Mouse (Mus musculus): ENCODE results near the gene Clstn3. TPM values are rescaled to one million over a fixed set of nuclear protein-coding genes. Genes with fewer than 3 reads are reported as not detected.
"Not testable (repeated sequence)": the region's sequence is repeated elsewhere in the genome, so short reads cannot be mapped to it uniquely, and the experiment has no call there.

Clstn3 gene
- polyA plus RNA-seq, 1 experiment from 2014 or later: 5.4 TPM

GRCm38 (mm10) chr6:124433688-124434324 is 30.8 kb downstream of the Clstn3 start:
- Histone ChIP-seq H3K9me3 (replicated peaks) (no peaks in the 10 kb centered on the region), H3K4me3 (no peak overlapping the region), H3K36me3 (no peaks in the 10 kb centered on the region), H3K27me3 (ENCODE audit: low read depth, poor library complexity, severe bottlenecking) (no peaks in the 10 kb centered on the region), H3K4me1 (peaks cover 7% of the 10 kb centered on the region; the same call in 1 of the 2 replicates), H3K27ac (no peak overlapping the region)
- WGBS: 95% methylated on average over 8 of the region's 8 CpGs
- no peak for DNase-seq (ENCODE audit: low spot score)

GRCm38 (mm10) chr6:124430784-124431495 is 33.7 kb downstream of the Clstn3 start:
- no peaks in the 10 kb centered on the region for H3K36me3 ChIP-seq
- no peaks in the 10 kb centered on the region for H3K27me3 ChIP-seq (ENCODE audit: low read depth, poor library complexity, severe bottlenecking)
- 45% methylated on average over 8 of the region's 8 CpGs for WGBS
- peaks cover 7% of the 10 kb centered on the region; the same call in 1 of the 2 replicates for H3K4me1 ChIP-seq
- DNase-seq (ENCODE audit: low spot score): no peak
- no peaks in the 10 kb centered on the region for H3K9me3 ChIP-seq (replicated peaks)
- no peak overlapping the region for H3K4me3 ChIP-seq
- no peak overlapping the region for H3K27ac ChIP-seq

DNA sequence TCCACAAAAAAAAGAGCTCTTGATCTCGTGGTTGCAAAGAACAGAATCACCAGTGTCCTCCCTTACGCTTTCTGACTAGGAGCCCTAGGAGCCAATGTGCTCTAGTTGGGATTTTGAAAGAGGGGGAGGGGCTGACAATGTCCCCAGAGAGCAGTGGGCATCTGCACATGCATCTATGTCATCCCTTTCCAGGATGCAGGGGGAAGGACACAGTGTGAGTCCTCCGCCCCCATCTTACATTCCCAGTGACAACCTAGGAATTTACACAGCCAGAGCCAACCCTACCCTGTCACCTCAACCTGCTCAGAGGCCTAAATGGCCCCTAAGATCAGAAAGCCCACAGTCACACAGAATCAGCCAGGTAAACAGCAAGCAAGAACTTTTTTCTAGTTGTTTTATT is 34.2 kb downstream of the Clstn3 start:
- no peaks in the 10 kb centered on the region for H3K36me3 ChIP-seq
- H3K9me3 ChIP-seq (replicated peaks): no peaks in the 10 kb centered on the region
- 68% methylated on average over 3 of the region's 3 CpGs for WGBS
- no peak for DNase-seq (ENCODE audit: low spot score)
- no peak overlapping the region for H3K4me3 ChIP-seq
- H3K27me3 ChIP-seq (ENCODE audit: low read depth, poor library complexity, severe bottlenecking): no peaks in the 10 kb centered on the region
- no peak overlapping the region for H3K27ac ChIP-seq
- H3K4me1 ChIP-seq: peaks cover 7% of the 10 kb centered on the region; the same call in 1 of the 2 replicates

DNA sequence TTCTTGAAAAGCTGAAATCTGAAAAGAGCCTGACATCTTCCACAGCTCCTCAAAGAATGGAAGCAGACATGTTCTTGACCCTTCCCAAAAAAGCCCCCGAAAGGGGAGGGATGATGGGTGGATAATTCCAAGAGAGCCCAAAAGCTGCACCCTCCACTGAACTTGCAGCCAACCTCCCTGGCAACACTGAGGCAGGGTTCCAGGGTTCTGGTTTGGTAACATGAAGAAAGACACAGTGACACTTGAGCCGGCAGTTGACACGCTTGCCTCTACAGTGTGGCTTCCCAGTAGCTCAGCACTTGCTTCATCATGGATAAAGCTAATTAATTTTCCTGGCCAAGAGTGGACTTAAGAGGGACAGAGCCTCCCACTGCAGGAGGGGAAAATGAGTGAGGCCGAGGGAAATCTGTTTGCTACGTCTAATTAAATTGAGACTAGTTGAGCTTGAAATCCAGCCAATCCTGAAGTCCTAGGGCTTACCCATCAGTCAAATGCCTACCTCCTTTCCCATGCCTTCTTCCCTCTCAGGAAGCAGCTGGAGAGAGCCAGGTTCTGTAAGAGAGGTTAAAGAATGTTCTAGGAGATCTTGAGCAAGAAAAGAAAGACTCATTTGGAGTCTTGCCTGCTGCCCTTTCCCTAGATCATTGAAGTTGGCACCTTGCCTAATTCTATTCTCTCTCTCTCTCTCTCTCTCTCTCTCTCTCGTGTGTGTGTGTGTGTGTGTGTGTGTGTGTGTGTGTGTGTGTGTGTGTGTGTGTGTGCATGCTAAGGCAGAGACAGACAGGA is 36.6 kb downstream of the Clstn3 start:
- no peak for DNase-seq (ENCODE audit: low spot score)
- WGBS: 75% methylated on average over 5 of the region's 6 CpGs
- Histone ChIP-seq H3K27ac (no peak overlapping the region), H3K9me3 (replicated peaks) (no peaks in the 10 kb centered on the region), H3K4me1 (peaks cover 7% of the 10 kb centered on the region; the same call in 1 of the 2 replicates), H3K27me3 (ENCODE audit: low read depth, poor library complexity, severe bottlenecking) (no peaks in the 10 kb centered on the region), H3K4me3 (no peak overlapping the region), H3K36me3 (no peaks in the 10 kb centered on the region)

DNA sequence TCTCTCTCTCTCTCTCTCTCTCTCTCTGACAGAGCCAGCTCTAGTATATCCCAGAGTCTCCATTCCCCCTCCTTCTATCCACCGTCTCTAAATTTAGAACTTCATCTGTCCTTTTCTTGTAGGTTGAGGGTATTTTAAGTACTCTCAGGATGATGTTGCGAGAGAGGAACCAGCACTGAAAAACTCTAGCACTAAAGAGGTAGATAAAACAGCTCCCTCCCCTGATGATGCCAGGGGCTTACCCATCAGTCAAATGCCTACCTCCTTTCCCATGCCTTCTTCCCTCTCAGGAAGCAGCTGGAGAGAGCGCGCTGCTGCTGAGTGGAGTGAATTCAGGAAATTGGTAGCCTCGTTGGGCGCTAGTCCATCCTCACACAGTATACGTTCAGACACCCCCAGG is 37.3 kb downstream of the Clstn3 start:
- Histone ChIP-seq H3K4me1 (peaks cover 7% of the 10 kb centered on the region; the same call in 1 of the 2 replicates), H3K4me3 (no peak overlapping the region), H3K36me3 (no peaks in the 10 kb centered on the region), H3K27ac (no peak overlapping the region), H3K27me3 (ENCODE audit: low read depth, poor library complexity, severe bottlenecking) (no peaks in the 10 kb centered on the region), H3K9me3 (replicated peaks) (no peaks in the 10 kb centered on the region)
- no peak for DNase-seq (ENCODE audit: low spot score)
- WGBS: 88% methylated on average over 7 of the region's 7 CpGs

DNA sequence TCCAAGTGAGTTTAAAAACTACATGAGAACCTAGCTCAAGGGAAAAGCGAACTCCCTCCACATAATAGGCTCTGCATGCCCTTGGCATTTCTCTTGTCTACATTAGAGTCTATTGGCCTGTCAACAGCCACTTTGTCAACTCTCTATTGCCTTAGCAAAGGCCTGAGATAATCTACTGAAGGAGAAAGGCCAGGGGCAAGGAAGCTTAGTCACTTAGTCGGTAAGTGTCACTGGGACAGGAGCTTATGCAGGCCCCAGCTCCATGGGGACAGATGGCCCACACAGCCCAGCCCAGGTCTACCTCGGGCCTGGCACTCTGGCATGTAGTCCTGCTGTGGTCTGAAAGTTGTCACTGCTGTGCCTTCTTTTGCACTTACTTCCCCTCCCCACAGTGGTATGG is 38.0 kb downstream of the Clstn3 start:
- WGBS: 41% methylated on average over 3 of the region's 3 CpGs

DNA sequence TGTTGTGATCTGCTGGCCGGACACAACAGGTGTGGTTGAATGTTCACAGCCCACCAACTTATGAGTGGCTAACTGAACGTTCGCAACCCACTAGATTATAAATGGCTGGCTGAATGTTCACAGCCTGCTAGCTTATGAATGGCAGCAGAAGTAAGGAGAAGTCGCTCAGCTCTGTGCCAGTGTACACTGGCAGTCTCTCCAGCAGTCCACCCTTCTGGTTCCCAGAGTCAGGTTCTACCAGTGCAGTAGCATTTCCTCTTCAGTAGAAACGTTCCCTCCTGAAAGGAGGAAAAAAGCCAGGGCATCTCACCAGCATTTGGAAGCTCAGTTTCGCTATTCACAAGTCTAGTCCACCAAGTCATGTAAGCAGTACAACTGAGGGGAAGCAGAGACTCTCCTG is 39.1 kb downstream of the Clstn3 start:
- no peaks in the 10 kb centered on the region for H3K36me3 ChIP-seq
- 78% methylated on average over 6 of the region's 6 CpGs for WGBS
- no peaks in the 10 kb centered on the region for H3K27me3 ChIP-seq (ENCODE audit: low read depth, poor library complexity, severe bottlenecking)

More for the DNA sequence above, 38.0 kb downstream of the Clstn3 start:
- H3K9me3 ChIP-seq (replicated peaks): no peaks in the 10 kb centered on the region
- no peaks in the 10 kb centered on the region for H3K36me3 ChIP-seq
- no peak overlapping the region for H3K4me3 ChIP-seq
- DNase-seq (ENCODE audit: low spot score): no peak
- no peak overlapping the region for H3K27ac ChIP-seq
- H3K4me1 ChIP-seq: peaks cover 7% of the 10 kb centered on the region; the same call in 1 of the 2 replicates
- no peaks in the 10 kb centered on the region for H3K27me3 ChIP-seq (ENCODE audit: low read depth, poor library complexity, severe bottlenecking)

DNA sequence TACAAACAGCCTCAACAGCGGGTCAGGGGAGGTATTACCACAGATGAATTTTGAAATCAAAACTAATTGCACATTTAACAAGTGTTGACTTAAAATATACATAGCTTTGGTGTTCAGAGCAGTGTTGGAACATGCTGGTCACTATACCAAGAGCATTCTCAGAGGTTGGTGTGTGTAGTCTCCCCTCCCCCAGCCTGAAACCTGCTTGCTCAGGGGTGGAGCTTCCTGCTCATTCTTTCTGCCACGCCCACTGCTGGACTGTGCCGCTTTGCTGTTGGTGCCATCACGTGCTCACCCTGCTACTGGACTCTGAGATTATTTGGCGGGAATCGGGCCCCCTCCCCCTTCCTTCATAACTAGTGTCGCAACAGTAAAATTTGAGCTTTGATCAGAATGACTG is 39.6 kb downstream of the Clstn3 start:
- DNase-seq (ENCODE audit: low spot score); H3K4me1 ChIP-seq; H3K9me3 ChIP-seq (replicated peaks); H3K36me3 ChIP-seq; H3K27me3 ChIP-seq (ENCODE audit: low read depth, poor library complexity, severe bottlenecking); H3K27ac ChIP-seq; H3K4me3 ChIP-seq: not testable (repeated sequence)
- WGBS: 66% methylated on average over 7 of the region's 7 CpGs

More for the DNA sequence above, 39.1 kb downstream of the Clstn3 start:
- H3K4me3 ChIP-seq: no peak overlapping the region
- DNase-seq (ENCODE audit: low spot score): no peak
- H3K4me1 ChIP-seq: no peaks in the 10 kb centered on the region
- no peak overlapping the region for H3K27ac ChIP-seq
- no peaks in the 10 kb centered on the region for H3K9me3 ChIP-seq (replicated peaks)

DNA sequence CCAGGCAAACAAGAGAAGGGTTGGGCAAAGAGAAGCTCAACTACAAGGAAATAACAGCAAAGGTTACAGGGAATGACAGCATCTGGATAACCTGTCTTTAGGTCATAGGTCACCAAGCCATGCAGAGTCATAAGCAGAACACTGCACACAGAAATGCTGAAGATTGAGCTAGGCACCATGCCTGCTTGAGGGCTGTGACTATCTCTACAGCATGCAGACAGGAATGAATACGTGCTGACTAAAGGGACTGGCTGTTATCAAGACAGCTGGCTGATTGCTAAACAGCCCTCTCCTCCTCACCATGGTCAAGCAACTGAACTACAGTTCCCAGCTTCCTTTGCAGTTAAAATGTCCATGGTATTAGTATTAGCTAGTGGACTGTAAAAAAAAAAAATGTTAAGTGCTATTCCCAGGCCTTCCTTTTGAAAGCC is 40.5 kb downstream of the Clstn3 start:
- WGBS: 40% methylated on average over 1 of the region's 1 CpGs
- no peaks in the 10 kb centered on the region for H3K9me3 ChIP-seq (replicated peaks)
- no peak for DNase-seq (ENCODE audit: low spot score)
- no peaks in the 10 kb centered on the region for H3K36me3 ChIP-seq
- no peak overlapping the region for H3K4me3 ChIP-seq
- H3K27me3 ChIP-seq (ENCODE audit: low read depth, poor library complexity, severe bottlenecking): no peaks in the 10 kb centered on the region
- no peak overlapping the region for H3K27ac ChIP-seq
- no peaks in the 10 kb centered on the region for H3K4me1 ChIP-seq

DNA sequence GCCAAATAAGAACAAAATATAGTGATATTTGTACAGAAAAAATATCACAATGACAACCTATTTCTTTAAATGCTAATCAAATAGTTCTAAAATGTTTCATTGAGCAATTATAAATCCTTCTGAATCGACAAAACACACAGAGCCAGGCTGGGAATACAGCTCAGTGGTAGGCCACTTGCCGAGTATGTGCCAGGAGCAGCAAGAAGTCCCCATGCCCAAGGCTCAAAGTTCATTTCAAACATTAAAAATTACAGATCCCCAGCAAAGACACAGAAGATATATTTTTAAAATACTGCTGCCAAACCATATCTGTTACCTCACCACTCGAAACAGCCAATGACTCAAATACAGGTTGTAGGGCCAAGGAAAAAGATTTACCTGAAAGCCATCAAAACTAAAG is 45.9 kb downstream of the Clstn3 start:
- peaks cover 19% of the 10 kb centered on the region for H3K4me1 ChIP-seq
- no peak for DNase-seq (ENCODE audit: low spot score)
- H3K9me3 ChIP-seq (replicated peaks): no peaks in the 10 kb centered on the region
- no peak overlapping the region for H3K27ac ChIP-seq
- H3K27me3 ChIP-seq (ENCODE audit: low read depth, poor library complexity, severe bottlenecking): no peaks in the 10 kb centered on the region
- no peak overlapping the region for H3K4me3 ChIP-seq
- H3K36me3 ChIP-seq: no peaks in the 10 kb centered on the region
- 91% methylated on average over 3 of the region's 3 CpGs for WGBS

GRCm38 (mm10) chr6:124415347-124416088 is 49.1 kb downstream of the Clstn3 start:
- peak overlapping the region; percentile 96 for H3K4me3 ChIP-seq
- WGBS: 6% methylated on average over 21 of the region's 21 CpGs
- no peaks in the 10 kb centered on the region for H3K27me3 ChIP-seq (ENCODE audit: low read depth, poor library complexity, severe bottlenecking)
- no peaks in the 10 kb centered on the region for H3K9me3 ChIP-seq (replicated peaks)
- DNase-seq (ENCODE audit: low spot score): peak; percentile 71
- H3K4me1 ChIP-seq: peaks cover 19% of the 10 kb centered on the region
- H3K36me3 ChIP-seq: peaks cover 29% of the 10 kb centered on the region
- peak overlapping the region; percentile 96 for H3K27ac ChIP-seq

GRCm38 (mm10) chr6:124414927-124415325 is 49.7 kb downstream of the Clstn3 start, which contains the start of gene Pex5:
Pex5 (minus strand) TSS chr6:124415067.
- Histone ChIP-seq H3K36me3 (peaks cover 29% of the 10 kb centered on the region), H3K9me3 (replicated peaks) (no peaks in the 10 kb centered on the region), H3K27ac (peak within 1 kb of the TSS; percentile 96), H3K27me3 (ENCODE audit: low read depth, poor library complexity, severe bottlenecking) (no peaks in the 10 kb centered on the region), H3K4me1 (peaks cover 19% of the 10 kb centered on the region), H3K4me3 (peak within 1 kb of the TSS; percentile 96)
- WGBS: under 1% methylated on average over 32 of the region's 36 CpGs
- DNase-seq (ENCODE audit: low spot score): peak; percentile 93

All from limb, embryonic 10.5 days (tissue).